Mouse (Mus musculus) CH12.LX (cell line): Measurements from ENCODE around the gene Rpap1.

Experiments
- CTCF ChIP-seq, 2 experiments: IDR thresholded peaks in 1 of 2; conservative IDR thresholded peaks in 1 of 2; 2 replicates each; pipeline ENCODE4 v1.5.1; 2011 to 2012; ENCODE audit warnings: low read depth in 2 of 2, low read length in 2 of 2, improper control_type of control experiment in 1 of 2, inconsistent platforms in 1 of 2, mild to moderate bottlenecking in 1 of 2, moderate library complexity in 1 of 2
- E2F4 ChIP-seq: IDR thresholded peaks from 2 replicates; pipeline ENCODE4 v1.6.1; 2011; ENCODE audit warnings: low read depth, low read length, improper control_type of control experiment; ENCODE audit not compliant: insufficient replicate concordance
- EP300 ChIP-seq: IDR thresholded peaks from 2 replicates; pipeline ENCODE4 v1.6.1; 2011; ENCODE audit warnings: low read length, improper control_type of control experiment
- KAT2A ChIP-seq: IDR thresholded peaks from 2 replicates; pipeline ENCODE4 v1.6.1; 2012; ENCODE audit warnings: low read length, improper control_type of control experiment, inconsistent platforms; ENCODE audit not compliant: insufficient replicate concordance
- MAFK ChIP-seq: IDR thresholded peaks from 2 replicates; pipeline ENCODE4 v1.6.1; 2011; ENCODE audit warnings: low read length, improper control_type of control experiment; ENCODE audit not compliant: insufficient replicate concordance
- MAX ChIP-seq: IDR thresholded peaks from 2 replicates; pipeline ENCODE4 v1.6.1; 2011; ENCODE audit warnings: low read length, improper control_type of control experiment
- MXI1 ChIP-seq: IDR thresholded peaks from 2 replicates; pipeline ENCODE4 v1.6.1; 2011; ENCODE audit warnings: mild to moderate bottlenecking, low read depth, low read length, improper control_type of control experiment
- POLR2A ChIP-seq: IDR thresholded peaks from 2 replicates; pipeline ENCODE4 v1.6.1; 2011; ENCODE audit warnings: low read depth, mild to moderate bottlenecking, improper control_type of control experiment, low read length
- ZNF384 ChIP-seq: IDR thresholded peaks from 2 replicates; pipeline ENCODE4 v1.6.1; 2012; ENCODE audit warnings: low read depth, low read length, improper control_type of control experiment, inconsistent platforms

GRCm38 (mm10) chr2:119798246-119798927, 11.1 kb upstream of the Rpap1 start:
- TF ChIP-seq EP300 (no peak), POLR2A (no peak), CTCF (conservative IDR thresholded peaks at IDR 0.05 in 1 of 2, IDR thresholded peaks at IDR 0.05 in 1 of 2; ENCODE audit: low read depth in 2 of 2, low read length in 2 of 2) (peak in 1 of 2 experiments; percentile 82; a peak in 2 of 4 replicates), E2F4 (no peak), MAFK (no peak), MAX (0 out of 2 replicates have a peak, but pooled peaks have one; percentile 12), MXI1 (0 out of 2 replicates have a peak, but pooled peaks have one; percentile 13), KAT2A (no peak), ZNF384 (no peak)
